Mouse (Mus musculus): ENCODE data around the gene Swsap1. TPM values are rescaled to one million over a fixed set of nuclear protein-coding genes. Genes with fewer than 3 reads are reported as not detected.

Swsap1 gene
- 3.7 TPM for polyA plus RNA-seq (2014; fragmentation: Illumina TruSeq; extraction: RNeasy Lipid Tissue Mini Kit (QIAGEN cat#74804); ENCODE audit: low read depth, low replicate concordance)

DNA sequence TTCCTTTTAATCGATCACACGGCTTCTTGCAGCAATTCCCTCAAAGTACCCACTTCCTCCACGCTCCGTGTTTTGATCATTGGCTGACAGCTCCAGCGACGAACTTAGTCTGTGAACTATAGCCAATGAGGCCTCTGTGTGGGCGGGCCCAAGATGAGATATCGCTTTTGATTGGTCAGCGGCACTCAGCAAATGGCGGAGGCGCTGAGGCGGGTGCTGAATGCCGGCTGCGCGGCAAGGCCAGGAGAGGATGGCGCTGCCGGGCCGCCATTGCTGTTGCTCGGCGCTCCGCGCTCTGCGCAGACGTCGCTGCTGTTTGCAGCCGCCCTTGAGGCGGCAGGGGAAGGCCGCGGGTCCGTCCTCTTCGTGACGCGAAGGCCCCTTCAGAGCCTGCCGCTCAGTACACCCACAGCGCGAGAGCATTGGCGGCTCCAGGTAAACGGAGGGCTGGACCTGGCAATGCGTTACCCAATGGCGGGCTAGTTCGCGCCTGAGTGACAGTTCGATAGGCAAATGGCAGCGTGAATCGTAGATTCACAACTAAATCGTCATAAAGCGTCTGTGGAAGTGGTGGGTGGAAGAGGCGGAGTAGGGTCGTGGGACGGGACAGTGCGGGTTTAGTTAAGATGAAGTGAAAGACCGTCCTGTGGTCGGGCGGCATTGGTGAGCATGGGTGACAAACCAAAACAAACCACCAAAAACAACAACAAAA, at the start of gene Swsap1:
Gene Swsap1, plus strand, starts transcription at position 186 of the 712 bp plus-strand sequence.

DNA sequence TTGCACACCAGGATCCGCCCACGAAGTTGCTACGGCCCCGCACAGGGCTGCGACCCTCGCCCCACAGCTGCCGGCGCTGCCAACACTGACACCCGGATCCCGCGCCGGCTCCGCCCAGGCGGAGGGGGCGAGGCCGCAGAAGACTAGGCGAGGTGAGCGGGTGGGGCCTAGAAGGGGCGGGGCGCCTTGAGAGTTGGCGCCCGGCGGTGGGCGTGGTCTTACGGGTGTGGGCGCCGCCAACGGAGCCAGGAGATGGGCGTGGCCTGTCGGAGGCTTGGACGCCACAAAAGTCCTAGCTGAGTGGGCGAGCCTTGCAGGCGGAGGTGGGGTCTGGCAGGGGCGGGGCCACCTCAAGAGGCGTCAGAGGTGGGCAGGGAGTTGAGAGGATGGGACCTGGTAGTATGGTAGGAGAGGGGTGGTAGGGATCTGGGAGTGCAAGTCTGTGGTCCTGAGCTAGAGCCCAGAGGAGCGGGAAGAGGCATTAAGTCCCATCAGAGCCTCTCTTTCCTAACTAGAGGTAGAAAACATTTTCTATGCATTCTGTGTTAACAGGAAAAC, 37.4 kb upstream of the Swsap1 start, which contains the start of gene Rab3d:
Gene Rab3d, minus strand, starts transcription at position 158 of the 558 bp plus-strand sequence.

DNA sequence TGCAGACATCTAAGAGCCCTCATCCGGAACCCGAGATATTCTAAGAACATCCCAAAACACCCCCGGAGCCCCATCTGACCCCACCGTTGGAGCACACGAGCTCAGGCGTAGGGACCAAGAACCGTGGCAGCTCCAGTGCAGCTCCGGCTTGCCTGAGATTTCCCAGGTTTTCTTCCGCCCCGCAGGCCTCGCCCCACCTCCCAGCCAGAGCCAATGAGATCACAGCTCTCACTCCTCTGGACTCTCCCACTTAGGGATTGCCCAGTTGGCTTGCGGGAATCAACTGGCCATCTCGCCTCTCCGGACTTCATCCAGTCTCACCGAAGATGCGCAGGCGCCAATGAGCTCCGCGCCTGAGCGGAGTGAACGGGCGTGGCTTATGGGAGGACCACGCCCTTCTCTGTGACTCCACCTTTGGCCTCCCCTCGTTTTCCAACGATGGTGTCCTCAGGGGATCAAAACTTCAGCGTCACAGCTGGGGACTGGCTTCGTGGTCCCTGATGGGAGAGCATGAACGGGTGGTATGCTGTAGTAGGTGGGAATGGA, 28.3 kb upstream of the Swsap1 start, which contains the start of the genes Ccdc159 and Tmem205:
Gene Ccdc159, plus strand, starts transcription at position 264 of the 546 bp plus-strand sequence.
Gene Tmem205, minus strand, starts transcription at position 349 of the 546 bp plus-strand sequence.

DNA sequence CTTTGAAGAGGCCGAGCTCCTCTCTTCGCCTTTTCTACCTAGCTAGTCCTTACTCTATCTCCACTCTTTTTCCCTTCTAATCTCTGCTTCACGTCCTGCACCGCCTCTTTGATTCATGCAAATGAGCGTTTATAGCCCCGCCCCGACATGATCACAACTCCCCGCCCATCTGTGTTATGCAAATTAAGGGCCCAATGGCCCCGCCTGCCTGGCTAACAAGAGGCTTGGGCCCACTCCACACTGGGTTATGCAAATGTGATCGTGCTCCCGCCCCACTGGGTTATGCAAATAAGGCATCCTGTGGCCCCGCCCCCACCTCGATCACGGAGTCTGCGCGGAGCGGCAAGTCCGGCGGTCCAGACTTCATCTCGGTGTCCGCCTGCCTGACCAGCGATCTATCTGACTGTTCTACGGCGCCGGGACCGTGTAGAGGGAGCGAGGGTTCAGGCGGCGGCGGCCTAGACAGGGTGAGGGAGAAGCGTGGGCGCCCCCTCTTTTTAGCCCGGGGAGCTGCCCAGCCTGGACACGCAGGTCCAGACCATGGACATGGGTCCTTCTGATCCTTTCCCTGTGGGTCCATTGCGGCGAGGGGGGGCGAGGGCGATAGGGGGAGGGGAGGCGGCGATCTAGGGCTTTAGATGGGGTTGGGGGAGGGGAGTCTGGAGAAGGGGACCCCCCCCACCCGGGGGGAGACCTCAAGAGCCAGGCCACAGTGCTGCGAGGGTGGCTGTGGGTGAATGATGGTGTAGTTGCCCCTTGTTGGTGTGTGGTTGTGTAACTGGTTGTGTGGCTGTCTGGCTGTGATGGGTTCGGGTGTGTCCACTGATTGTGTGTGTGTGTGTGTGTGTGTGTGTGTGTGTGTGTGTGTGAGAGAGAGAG, 18.6 kb upstream of the Swsap1 start, which contains the start of gene Plppr2:
Gene Plppr2, plus strand, starts transcription at position 342 of the 879 bp plus-strand sequence.

DNA sequence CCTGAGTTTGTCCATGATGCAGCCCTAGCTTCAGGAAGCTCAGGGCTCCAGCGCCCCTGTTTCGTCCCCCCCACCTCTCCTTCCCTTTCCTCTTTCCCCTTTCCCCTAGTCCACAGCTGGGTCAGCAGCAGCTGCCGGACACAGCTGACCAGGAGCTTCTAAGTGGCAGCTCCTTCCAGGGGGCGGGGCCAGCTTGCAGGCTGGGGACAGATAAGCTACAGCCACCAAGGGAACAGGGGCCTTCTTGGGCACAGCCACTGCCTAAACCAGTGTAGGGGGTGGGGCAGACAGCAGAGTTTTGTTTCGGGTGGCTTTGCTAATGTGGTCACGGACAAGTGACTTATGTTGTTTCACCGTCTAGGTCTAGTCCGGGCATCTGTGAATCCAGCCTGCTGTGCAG, 7.9 kb downstream of the Swsap1 start, which contains the start of gene Epor:
Gene Epor, minus strand, starts transcription at position 90 of the 400 bp plus-strand sequence.

DNA sequence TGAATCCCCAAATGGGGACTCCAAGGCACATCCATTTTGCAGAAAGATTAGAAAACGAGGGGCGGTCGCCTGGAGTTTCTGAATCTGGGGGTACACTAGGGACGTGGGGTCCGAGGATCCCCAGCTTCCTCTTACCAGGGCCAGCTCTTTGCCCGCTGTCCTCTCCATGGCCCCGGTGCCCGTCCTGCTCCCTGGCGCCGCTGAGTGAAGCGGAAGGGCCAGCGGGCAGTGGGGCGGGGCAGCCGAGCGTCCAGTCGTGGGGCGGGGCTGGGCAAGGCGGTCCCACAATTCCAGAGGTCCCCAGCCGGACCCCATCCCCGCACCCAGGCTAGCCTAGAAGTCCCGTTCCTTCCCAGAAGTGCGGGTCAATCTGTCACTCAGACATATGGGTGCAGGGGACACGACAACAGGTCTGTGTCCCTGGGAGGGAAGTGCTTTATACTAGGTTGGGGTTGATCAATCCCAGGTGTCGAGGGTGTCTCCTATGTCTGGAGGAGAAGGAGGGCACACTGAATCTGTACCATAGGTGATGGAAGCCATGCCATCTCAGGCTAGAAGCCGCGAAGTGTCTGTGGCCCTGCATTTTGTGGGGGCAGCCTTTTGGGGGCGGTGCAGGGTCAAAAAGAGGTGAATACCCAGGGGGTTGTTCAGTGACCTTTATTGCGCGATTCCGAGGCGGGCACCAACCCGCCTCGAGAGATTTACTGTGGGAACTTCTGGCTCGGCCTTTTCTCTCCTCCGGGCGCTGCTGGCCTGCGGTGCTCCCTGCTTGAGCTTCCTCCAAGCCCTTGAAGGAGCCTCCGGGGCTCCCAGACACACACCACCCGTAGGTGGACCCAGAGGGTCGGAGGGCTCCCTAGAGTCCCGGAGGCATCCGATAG, 33.9 kb downstream of the Swsap1 start, which contains the start of gene Rgl3:
Gene Rgl3, minus strand, starts transcription at position 217 of the 881 bp plus-strand sequence.

DNA sequence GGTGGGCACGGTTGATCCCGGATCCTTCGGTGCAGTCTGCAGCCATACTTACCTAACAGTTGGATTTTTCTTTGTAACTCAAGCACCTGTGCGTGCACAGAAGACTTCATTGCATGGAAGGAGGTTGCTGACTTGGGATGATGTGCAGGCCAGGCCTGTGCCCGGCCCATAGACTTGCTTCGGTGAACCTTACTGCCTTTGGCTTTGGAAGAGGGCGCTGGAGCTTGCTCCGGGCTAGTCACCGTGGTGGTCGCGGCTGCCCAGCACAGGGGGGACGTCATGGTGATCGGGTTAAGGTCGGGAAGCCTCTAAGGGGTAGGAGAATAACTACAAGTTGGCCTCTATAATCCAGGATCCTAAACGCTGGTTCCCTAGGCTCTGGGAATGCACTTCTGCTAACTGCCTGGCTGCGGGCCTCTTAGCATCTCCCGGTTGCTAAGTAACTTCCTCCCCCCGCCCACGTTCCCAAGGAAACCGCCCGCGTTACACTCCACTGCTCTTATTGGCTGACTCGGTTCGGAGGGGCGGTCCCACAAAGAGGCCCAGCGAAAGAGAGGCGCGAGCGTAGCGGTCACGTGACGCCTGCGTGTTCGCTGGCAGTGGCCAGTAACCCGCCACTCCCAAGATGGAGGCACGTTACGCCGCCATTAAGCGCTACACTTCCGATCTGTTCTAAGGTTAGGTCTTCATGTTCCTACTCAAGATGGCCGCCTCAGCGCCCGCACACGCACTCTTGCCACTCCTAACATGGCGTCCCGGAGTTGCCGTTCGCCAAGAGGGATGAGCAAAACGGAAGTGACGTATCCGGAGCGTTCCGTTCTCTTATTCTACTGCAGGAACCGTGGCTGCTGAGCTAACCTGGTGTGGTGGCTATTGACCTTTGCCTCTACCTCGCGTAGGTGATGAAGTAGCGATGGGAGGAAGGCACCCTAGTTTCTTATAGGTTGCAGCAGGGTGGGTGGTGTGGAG, 46.9 kb downstream of the Swsap1 start, which contains the start of the genes Ccdc151 and Prkcsh:
Gene Ccdc151, minus strand, starts transcription at position 441 of the 969 bp plus-strand sequence.
Gene Prkcsh, plus strand, starts transcription at position 613 of the 969 bp plus-strand sequence.

Other genes starting within 250 kb of the Swsap1 start
- gene Ldlr, start 232.3 kb upstream of the Swsap1 start, polyA plus RNA-seq (2014; fragmentation: Illumina TruSeq; extraction: RNeasy Lipid Tissue Mini Kit (QIAGEN cat#74804); ENCODE audit: low read depth, low replicate concordance), result 43.0 TPM
- 6.4 TPM for gene Spc24, start 195.5 kb upstream of the Swsap1 start, polyA plus RNA-seq (2014; fragmentation: Illumina TruSeq; extraction: RNeasy Lipid Tissue Mini Kit (QIAGEN cat#74804); ENCODE audit: low read depth, low replicate concordance)
- gene Kank2, start 157.0 kb upstream of the Swsap1 start, polyA plus RNA-seq (2014; fragmentation: Illumina TruSeq; extraction: RNeasy Lipid Tissue Mini Kit (QIAGEN cat#74804); ENCODE audit: low read depth, low replicate concordance), result 7.5 TPM
- not detected for gene Angptl8, start 120.2 kb upstream of the Swsap1 start, polyA plus RNA-seq (2014; fragmentation: Illumina TruSeq; extraction: RNeasy Lipid Tissue Mini Kit (QIAGEN cat#74804); ENCODE audit: low read depth, low replicate concordance)
- 3.8 TPM for gene Dock6, start 103.1 kb upstream of the Swsap1 start, polyA plus RNA-seq (2014; fragmentation: Illumina TruSeq; extraction: RNeasy Lipid Tissue Mini Kit (QIAGEN cat#74804); ENCODE audit: low read depth, low replicate concordance)
- gene Rab3d, start 37.6 kb upstream of the Swsap1 start, polyA plus RNA-seq (2014; fragmentation: Illumina TruSeq; extraction: RNeasy Lipid Tissue Mini Kit (QIAGEN cat#74804); ENCODE audit: low read depth, low replicate concordance), result 1.7 TPM
- gene Ccdc159, start 28.3 kb upstream of the Swsap1 start, polyA plus RNA-seq (2014; fragmentation: Illumina TruSeq; extraction: RNeasy Lipid Tissue Mini Kit (QIAGEN cat#74804); ENCODE audit: low read depth, low replicate concordance), result 1.5 TPM
- 32.3 TPM for gene Tmem205, start 28.2 kb upstream of the Swsap1 start, polyA plus RNA-seq (2014; fragmentation: Illumina TruSeq; extraction: RNeasy Lipid Tissue Mini Kit (QIAGEN cat#74804); ENCODE audit: low read depth, low replicate concordance)
- 0.32 TPM for gene Plppr2, start 18.7 kb upstream of the Swsap1 start, polyA plus RNA-seq (2014; fragmentation: Illumina TruSeq; extraction: RNeasy Lipid Tissue Mini Kit (QIAGEN cat#74804); ENCODE audit: low read depth, low replicate concordance)
- not detected for gene Epor, start 7.8 kb downstream of the Swsap1 start, polyA plus RNA-seq (2014; fragmentation: Illumina TruSeq; extraction: RNeasy Lipid Tissue Mini Kit (QIAGEN cat#74804); ENCODE audit: low read depth, low replicate concordance)
- 3.0 TPM for gene Rgl3, start 33.7 kb downstream of the Swsap1 start, polyA plus RNA-seq (2014; fragmentation: Illumina TruSeq; extraction: RNeasy Lipid Tissue Mini Kit (QIAGEN cat#74804); ENCODE audit: low read depth, low replicate concordance)
- gene Ccdc151, start 46.9 kb downstream of the Swsap1 start, polyA plus RNA-seq (2014; fragmentation: Illumina TruSeq; extraction: RNeasy Lipid Tissue Mini Kit (QIAGEN cat#74804); ENCODE audit: low read depth, low replicate concordance), result not detected
- gene Prkcsh, start 47.1 kb downstream of the Swsap1 start, polyA plus RNA-seq (2014; fragmentation: Illumina TruSeq; extraction: RNeasy Lipid Tissue Mini Kit (QIAGEN cat#74804); ENCODE audit: low read depth, low replicate concordance), result 9.6 TPM
- gene Elavl3, start 96.3 kb downstream of the Swsap1 start, polyA plus RNA-seq (2014; fragmentation: Illumina TruSeq; extraction: RNeasy Lipid Tissue Mini Kit (QIAGEN cat#74804); ENCODE audit: low read depth, low replicate concordance), result not detected
- not detected for gene Gm49318, start 115.5 kb downstream of the Swsap1 start, polyA plus RNA-seq (2014; fragmentation: Illumina TruSeq; extraction: RNeasy Lipid Tissue Mini Kit (QIAGEN cat#74804); ENCODE audit: low read depth, low replicate concordance)
- 0.16 TPM for gene Zfp653, start 115.6 kb downstream of the Swsap1 start, polyA plus RNA-seq (2014; fragmentation: Illumina TruSeq; extraction: RNeasy Lipid Tissue Mini Kit (QIAGEN cat#74804); ENCODE audit: low read depth, low replicate concordance)
- gene Ecsit, start 129.7 kb downstream of the Swsap1 start, polyA plus RNA-seq (2014; fragmentation: Illumina TruSeq; extraction: RNeasy Lipid Tissue Mini Kit (QIAGEN cat#74804); ENCODE audit: low read depth, low replicate concordance), result 8.2 TPM
- 0.50 TPM for gene Cnn1, start 143.5 kb downstream of the Swsap1 start, polyA plus RNA-seq (2014; fragmentation: Illumina TruSeq; extraction: RNeasy Lipid Tissue Mini Kit (QIAGEN cat#74804); ENCODE audit: low read depth, low replicate concordance)
- 9.1 TPM for gene Elof1, start 161.4 kb downstream of the Swsap1 start, polyA plus RNA-seq (2014; fragmentation: Illumina TruSeq; extraction: RNeasy Lipid Tissue Mini Kit (QIAGEN cat#74804); ENCODE audit: low read depth, low replicate concordance)
- gene Acp5, start 180.0 kb downstream of the Swsap1 start, polyA plus RNA-seq (2014; fragmentation: Illumina TruSeq; extraction: RNeasy Lipid Tissue Mini Kit (QIAGEN cat#74804); ENCODE audit: low read depth, low replicate concordance), result 14.5 TPM
- 5.8 TPM for gene Pigyl, start 201.1 kb downstream of the Swsap1 start, polyA plus RNA-seq (2014; fragmentation: Illumina TruSeq; extraction: RNeasy Lipid Tissue Mini Kit (QIAGEN cat#74804); ENCODE audit: low read depth, low replicate concordance)
- gene Zfp872, start 232.3 kb downstream of the Swsap1 start, polyA plus RNA-seq (2014; fragmentation: Illumina TruSeq; extraction: RNeasy Lipid Tissue Mini Kit (QIAGEN cat#74804); ENCODE audit: low read depth, low replicate concordance), result 0.21 TPM

All from liver, adult 10 weeks (tissue).